Mouse (Mus musculus): ENCODE data around the gene Nhsl2.

GRCm38 (mm10) chrX:102119042-102119864 lies 270.1 kb downstream of the Nhsl2 start, which contains the start of gene Pin4:
- TF ChIP-seq CTCF (conservative IDR thresholded peaks at IDR 0.05; ENCODE audit: low read length) = no peak
- no peak for TF ChIP-seq NANOG (IDR thresholded peaks at IDR 0.05; ENCODE audit: borderline replicate concordance, low read length)
- no peak for TF ChIP-seq POU5F1 (IDR thresholded peaks at IDR 0.05; ENCODE audit: borderline replicate concordance, low read length)
